Mouse (Mus musculus): ENCODE measurements around the gene Stpg3. TPM values are rescaled to one million over a fixed set of nuclear protein-coding genes. Genes with fewer than 3 reads are reported as not detected.

Stpg3 gene
- polyA plus RNA-seq, 1 experiment from 2014 or later, result not detected

DNA sequence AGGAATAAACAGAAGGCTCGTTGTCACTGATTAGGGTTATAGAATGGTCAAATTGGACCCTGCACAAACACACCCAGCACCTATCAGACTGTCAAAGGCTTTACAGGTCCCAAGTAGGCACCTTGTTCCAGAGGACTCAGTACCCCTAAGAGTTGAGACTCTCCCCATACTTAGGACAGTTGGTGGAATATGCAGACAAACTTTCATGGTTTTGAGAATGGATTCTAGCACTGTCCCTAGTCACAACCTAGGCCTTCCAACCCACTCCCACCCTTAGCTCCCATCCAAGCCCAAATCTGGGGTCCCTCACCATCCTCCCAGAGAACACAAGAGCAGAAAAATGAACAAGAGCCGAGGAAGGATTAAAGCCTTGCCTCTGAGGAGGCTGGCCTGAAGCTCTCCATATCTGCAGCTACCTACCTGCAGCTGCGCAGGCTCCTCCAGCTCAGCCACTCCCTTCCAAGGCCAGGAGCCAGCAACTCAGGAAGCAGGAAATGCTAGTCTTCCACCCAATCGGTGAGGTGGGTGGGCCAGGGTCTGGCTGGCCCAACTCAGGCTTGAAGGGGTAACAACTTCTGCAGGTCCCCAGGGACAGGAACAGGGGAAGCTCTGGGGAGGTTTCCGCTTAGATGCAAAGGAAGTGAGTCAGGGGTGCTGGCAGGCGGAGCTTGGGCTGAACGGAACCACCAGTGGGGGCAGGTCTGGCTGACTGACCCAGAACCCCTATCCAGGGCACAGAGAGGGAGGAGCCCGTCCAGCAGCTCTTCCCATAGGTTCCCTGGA is 18.1 kb downstream of the Stpg3 start, which contains the start of gene Tor4a:
Gene Tor4a, minus strand, starts transcription at position 715 of the 783 bp plus-strand sequence.
- WGBS, result 9% methylated on average over 8 of the region's 8 CpGs

DNA sequence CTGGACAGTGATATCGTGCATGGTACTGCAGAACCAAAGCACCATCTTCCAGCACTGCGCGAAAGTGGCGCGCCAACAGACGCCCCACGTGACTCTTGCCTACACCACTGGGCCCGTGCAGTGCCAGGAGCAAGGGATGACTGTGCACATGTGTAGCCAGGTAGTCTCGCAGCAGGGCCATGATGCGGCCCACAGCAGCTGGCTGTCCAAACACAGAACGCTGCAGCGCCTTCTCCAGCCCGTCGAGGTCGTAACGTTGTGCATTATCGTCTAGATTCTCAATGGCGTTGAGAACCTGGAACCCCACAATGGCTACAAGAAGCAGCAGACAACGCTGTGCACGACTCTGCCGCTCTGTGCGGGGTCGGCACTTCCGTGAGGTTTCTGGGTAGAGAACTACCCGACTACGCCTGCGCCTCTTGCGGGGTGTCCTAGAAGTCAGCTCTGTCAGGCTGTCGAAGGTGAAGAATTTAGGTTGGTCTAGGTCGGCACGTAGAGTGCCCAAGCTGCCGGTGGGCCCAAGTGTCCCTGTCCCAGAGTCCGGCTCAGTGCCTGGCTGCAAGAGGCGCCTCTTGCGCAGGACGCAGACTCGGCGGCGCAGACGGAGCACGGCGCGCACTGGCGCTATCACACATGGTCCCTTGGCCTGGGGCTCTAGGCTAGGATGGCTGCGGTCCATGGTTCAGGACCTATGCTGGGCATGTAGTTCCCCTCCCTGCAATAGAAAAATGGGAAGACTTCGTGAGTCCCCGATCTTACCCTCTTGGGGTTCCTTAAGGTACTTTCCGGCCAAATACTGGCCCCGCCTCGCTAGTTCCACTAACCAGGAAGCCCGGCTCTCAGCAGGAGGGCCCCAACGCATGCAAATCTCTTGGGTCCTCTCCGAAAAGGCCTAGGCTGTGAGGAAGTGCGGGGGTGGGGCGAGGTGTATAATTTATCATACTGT is 19.0 kb downstream of the Stpg3 start:
- peak overlapping the region; percentile 51 for H3K9ac ChIP-seq

More for the DNA sequence above, 18.1 kb downstream of the Stpg3 start, which contains the start of gene Tor4a:
- Histone ChIP-seq H3K4me3 (replicated peaks) (peak within 1 kb of the TSS; percentile 40), H3K36me3 (peaks cover 18% of the 10 kb centered on the region), H3K9ac (peak within 1 kb of the TSS; percentile 51), H3K27me3 (replicated peaks) (0 out of 2 replicates have a peak, but pooled peaks cover 4% of the 10 kb centered on the region), H3K9me3 (no peaks in the 10 kb centered on the region), H3K27ac (peak within 1 kb of the TSS; percentile 87), H3K4me1 (replicated peaks) (peaks cover 30% of the 10 kb centered on the region), H3K4me2 (replicated peaks) (peak within 1 kb of the TSS; percentile 65)
- peak; percentile 85 for ATAC-seq

DNA sequence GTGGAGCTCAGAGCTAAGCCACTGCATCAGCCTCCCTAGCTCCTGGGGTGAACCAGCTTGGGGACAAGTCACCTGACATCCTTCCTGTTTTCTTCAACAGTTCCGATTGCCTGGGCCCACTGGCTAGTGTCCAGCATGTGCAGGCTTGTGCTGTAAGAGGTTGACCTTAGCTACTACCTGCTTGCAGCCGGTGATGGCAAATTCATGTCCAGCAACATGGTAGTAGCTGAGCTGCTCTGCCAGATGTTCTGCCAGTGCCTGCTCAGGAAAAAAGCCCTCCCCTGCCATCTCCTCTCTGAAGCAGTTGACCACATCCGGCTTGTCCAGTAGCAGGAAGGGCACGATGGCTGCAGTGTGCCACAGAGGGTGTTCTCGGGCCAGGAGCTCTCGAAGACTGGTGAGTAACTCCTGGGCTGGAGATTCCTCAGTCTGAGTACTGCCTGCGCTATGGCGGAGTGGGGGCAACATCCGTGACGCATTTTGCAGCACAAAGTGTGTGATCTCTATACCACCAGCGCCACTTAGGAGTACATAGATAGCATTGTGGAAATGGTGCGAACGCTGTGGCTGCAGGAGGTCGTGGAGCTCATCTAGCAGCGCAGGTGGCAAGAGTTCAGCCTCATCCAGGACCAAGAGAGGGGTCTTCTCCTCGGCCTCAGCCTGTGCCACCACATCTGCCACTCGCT is 19.8 kb downstream of the Stpg3 start:
- peak overlapping the region; percentile 51; the same call in 1 of the 2 replicates for H3K9ac ChIP-seq
- H3K36me3 ChIP-seq, result peaks cover under 1% of the 10 kb centered on the region; the same call in 1 of the 2 replicates
- 0 out of 2 replicates have a peak, but pooled peaks cover 4% of the 10 kb centered on the region for H3K27me3 ChIP-seq (replicated peaks)
- peak overlapping the region; percentile 65 for H3K4me2 ChIP-seq (replicated peaks)
- 81% methylated on average over 17 of the region's 17 CpGs for WGBS
- no peaks in the 10 kb centered on the region for H3K9me3 ChIP-seq
- H3K4me1 ChIP-seq (replicated peaks), result peaks cover 30% of the 10 kb centered on the region
- H3K27ac ChIP-seq, result peak overlapping the region; percentile 87; the same call in 1 of the 2 replicates
- ATAC-seq, result no peak
- peak overlapping the region; percentile 40; the same call in 1 of the 2 replicates for H3K4me3 ChIP-seq (replicated peaks)

More for the DNA sequence above, 19.0 kb downstream of the Stpg3 start:
- no peaks in the 10 kb centered on the region for H3K9me3 ChIP-seq
- peak; percentile 59 for ATAC-seq
- 18% methylated on average over 55 of the region's 55 CpGs for WGBS
- peaks cover 9% of the 10 kb centered on the region for H3K36me3 ChIP-seq
- peak overlapping the region; percentile 65 for H3K4me2 ChIP-seq (replicated peaks)
- H3K27ac ChIP-seq, result peak overlapping the region; percentile 87
- H3K4me1 ChIP-seq (replicated peaks), result peaks cover 30% of the 10 kb centered on the region
- 0 out of 2 replicates have a peak, but pooled peaks cover 4% of the 10 kb centered on the region for H3K27me3 ChIP-seq (replicated peaks)
- H3K4me3 ChIP-seq (replicated peaks), result peak overlapping the region; percentile 40

GRCm38 (mm10) chr2:25194006-25194405 is 20.4 kb downstream of the Stpg3 start:
- H3K36me3 ChIP-seq, result no peaks in the 10 kb centered on the region
- H3K27me3 ChIP-seq (replicated peaks), result 0 out of 2 replicates have a peak, but pooled peaks cover 4% of the 10 kb centered on the region
- no peak overlapping the region for H3K4me3 ChIP-seq (replicated peaks)
- peak overlapping the region; percentile 87; the same call in 1 of the 2 replicates for H3K27ac ChIP-seq
- no peak for ATAC-seq
- H3K4me2 ChIP-seq (replicated peaks), result peak overlapping the region; percentile 65
- WGBS, result 68% methylated on average over 5 of the region's 5 CpGs
- no peaks in the 10 kb centered on the region for H3K9me3 ChIP-seq
- no peak overlapping the region for H3K9ac ChIP-seq
- H3K4me1 ChIP-seq (replicated peaks), result peaks cover 30% of the 10 kb centered on the region

DNA sequence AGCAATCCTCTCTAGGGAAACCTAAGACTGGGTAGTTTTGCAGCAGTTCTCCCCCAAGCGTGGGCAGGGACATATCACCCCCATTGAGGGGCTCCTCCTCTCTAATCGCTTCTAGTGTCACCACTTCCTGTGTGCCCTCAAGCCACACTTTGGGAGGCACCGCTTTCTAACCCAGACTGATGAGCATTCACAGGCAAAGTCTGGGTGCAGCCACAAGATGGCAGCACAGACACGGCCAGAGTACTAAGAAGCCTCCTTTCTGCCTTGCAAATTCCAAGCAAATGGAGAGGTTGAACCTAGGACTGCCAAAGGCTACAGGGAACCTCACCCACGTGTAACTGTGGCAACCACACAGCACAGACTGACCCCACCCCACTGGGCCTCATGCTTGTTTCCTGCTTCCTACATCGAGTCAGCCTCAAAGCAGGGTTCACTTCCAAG is 21.1 kb downstream of the Stpg3 start:
- no peak overlapping the region for H3K9ac ChIP-seq
- 0% methylated on average over 6 of the region's 6 CpGs for WGBS
- peak overlapping the region; percentile 87; the same call in 1 of the 2 replicates for H3K27ac ChIP-seq
- peaks cover 30% of the 10 kb centered on the region for H3K4me1 ChIP-seq (replicated peaks)
- no peaks in the 10 kb centered on the region for H3K9me3 ChIP-seq
- no peak overlapping the region; the same call in 1 of the 2 replicates for H3K4me3 ChIP-seq (replicated peaks)
- H3K27me3 ChIP-seq (replicated peaks), result 0 out of 2 replicates have a peak, but pooled peaks cover 4% of the 10 kb centered on the region
- H3K4me2 ChIP-seq (replicated peaks), result peak overlapping the region; percentile 65
- H3K36me3 ChIP-seq, result no peaks in the 10 kb centered on the region
- ATAC-seq, result peak; percentile 80

DNA sequence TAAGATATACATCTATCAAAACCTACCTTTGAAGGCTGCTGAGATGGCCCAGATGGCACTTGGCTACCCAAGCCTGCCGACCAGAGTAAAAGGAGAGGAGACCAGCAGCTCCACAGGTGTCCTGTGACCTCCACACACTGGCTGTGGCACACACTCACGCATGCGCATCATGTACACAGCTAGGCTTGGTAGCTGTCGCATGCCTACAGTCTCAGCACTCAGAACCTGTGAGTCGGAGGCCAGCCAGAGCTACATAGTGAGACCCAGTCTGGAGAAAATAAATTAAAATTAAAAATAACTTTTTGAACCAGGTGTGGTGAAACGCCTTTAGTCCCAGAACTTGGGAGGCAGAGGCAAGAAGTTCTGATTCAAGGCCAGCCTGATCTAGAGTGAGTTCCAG is 26.6 kb downstream of the Stpg3 start:
- ATAC-seq, result no peak
- WGBS, result 81% methylated on average over 6 of the region's 6 CpGs

GRCm38 (mm10) chr2:25186575-25186930 is 27.9 kb downstream of the Stpg3 start:
- WGBS, result 36% methylated on average over 5 of the region's 5 CpGs
- H3K4me3 ChIP-seq (replicated peaks), result peak overlapping the region; percentile 49; the same call in 1 of the 2 replicates
- H3K27me3 ChIP-seq (replicated peaks), result peaks cover 14% of the 10 kb centered on the region
- peaks cover 11% of the 10 kb centered on the region for H3K4me1 ChIP-seq (replicated peaks)
- H3K27ac ChIP-seq, result no peak overlapping the region
- no peaks in the 10 kb centered on the region for H3K36me3 ChIP-seq
- H3K9me3 ChIP-seq, result no peaks in the 10 kb centered on the region
- no peak overlapping the region for H3K9ac ChIP-seq
- no peak for ATAC-seq
- peak overlapping the region; percentile 96 for H3K4me2 ChIP-seq (replicated peaks)

More for the DNA sequence above, 26.6 kb downstream of the Stpg3 start:
- H3K4me2 ChIP-seq (replicated peaks), result no peak overlapping the region
- no peaks in the 10 kb centered on the region for H3K9me3 ChIP-seq
- H3K27ac ChIP-seq, result no peak overlapping the region
- no peaks in the 10 kb centered on the region for H3K36me3 ChIP-seq
- H3K4me1 ChIP-seq (replicated peaks), result peaks cover 12% of the 10 kb centered on the region
- H3K4me3 ChIP-seq (replicated peaks), result no peak overlapping the region
- H3K9ac ChIP-seq, result no peak overlapping the region
- peaks cover 10% of the 10 kb centered on the region for H3K27me3 ChIP-seq (replicated peaks)

DNA sequence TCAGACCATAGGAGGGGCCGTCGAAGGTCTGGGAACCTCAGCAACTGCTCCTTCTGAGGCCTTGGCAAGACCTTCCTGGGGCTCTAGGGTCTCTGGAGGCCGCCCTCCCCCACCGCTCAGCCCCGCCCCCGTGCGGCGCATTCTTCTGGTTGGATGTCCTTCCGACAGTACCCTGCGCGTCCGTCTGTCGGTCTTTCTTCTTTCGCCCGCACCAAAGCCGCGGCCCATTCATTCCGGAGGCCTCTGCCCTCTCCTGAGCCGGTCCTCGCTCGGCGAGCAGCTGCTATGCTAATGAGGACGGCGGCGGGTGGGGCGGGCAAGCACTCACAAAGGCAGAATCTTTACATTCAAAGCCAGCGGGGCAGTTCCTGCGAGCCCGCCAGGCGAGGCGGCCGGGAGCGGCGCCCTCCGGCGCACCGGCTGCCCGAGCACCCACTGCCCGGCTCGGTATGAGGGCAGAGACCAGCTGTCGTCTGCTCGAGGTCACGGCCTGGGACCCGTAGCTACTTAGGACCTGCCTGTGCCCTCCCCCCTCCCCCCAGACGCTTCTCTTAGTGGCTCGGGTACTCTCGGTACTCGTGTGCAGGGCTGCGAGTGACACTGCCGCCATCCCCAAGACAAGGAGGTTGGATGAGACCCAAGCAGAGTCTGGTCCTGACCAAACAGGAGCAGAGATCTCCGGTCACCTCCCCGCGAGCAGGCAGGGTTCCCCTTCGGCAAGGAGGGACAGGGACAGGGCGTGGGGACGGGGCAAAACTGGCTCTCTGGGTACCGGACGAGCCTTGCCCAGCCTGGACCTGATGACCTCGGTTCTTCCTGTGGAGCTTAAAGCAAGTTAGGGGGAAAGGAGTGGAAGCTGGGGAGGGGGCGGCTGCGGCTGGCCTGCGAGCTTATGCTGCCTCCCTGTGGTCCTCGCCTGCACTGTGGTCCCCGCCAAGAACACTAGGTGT is 28.5 kb downstream of the Stpg3 start:
- Histone ChIP-seq H3K9me3 (no peaks in the 10 kb centered on the region), H3K27me3 (replicated peaks) (peaks cover 18% of the 10 kb centered on the region), H3K4me3 (replicated peaks) (peak overlapping the region; percentile 49), H3K9ac (peak overlapping the region; percentile 61), H3K27ac (peak overlapping the region; percentile 70), H3K4me2 (replicated peaks) (peak overlapping the region; percentile 96), H3K36me3 (no peaks in the 10 kb centered on the region), H3K4me1 (replicated peaks) (peaks cover 15% of the 10 kb centered on the region)
- 1% methylated on average over 64 of the region's 64 CpGs for WGBS
- ATAC-seq, result peak; percentile 65

DNA sequence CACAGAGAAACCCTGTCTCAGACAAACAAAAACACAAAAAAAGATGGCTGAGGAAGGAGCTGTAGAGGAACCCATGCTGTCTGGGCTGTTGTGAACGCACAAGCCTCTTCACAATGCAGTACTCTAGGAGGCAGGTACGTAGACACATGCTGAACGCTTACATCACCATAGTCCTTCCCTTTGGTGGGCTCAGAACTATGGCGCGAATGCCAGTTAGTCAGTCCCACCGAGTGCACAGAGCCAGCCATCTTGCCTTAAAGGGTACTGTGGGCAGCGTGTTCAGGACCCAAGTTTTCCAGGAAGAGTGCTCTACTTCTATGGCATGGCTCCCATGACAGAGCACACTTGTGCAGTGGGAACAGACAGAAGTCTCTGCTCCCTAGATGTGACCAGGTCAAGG is 29.9 kb downstream of the Stpg3 start:
- Histone ChIP-seq H3K4me3 (replicated peaks) (no peak overlapping the region), H3K9ac (no peak overlapping the region), H3K9me3 (no peaks in the 10 kb centered on the region), H3K27ac (no peak overlapping the region), H3K4me2 (replicated peaks) (no peak overlapping the region), H3K4me1 (replicated peaks) (peaks cover 27% of the 10 kb centered on the region), H3K27me3 (replicated peaks) (peaks cover 28% of the 10 kb centered on the region), H3K36me3 (no peaks in the 10 kb centered on the region)
- ATAC-seq, result no peak
- WGBS, result 92% methylated on average over 7 of the region's 7 CpGs

DNA sequence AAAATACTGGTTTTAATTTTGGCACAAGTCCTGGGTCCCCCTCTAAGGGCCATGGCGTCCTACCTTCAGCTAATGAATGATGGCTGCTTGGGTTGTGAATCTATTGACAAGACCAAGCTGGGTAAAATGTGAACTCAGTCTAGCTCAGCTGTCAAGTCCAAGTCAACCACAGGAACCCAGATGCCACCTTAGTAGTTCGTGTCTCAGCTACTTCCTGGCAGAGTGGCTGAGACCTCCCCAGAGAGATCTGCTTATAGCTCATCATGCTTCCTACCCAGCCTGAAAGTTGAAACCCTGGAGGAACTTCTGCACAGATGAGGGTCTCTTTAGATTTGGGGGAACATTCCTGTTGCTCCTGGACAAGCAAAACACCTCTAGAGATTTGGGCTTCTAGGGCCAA is 31.1 kb downstream of the Stpg3 start:
- 70% methylated on average over 2 of the region's 2 CpGs for WGBS
- no peaks in the 10 kb centered on the region for H3K36me3 ChIP-seq
- H3K9me3 ChIP-seq, result no peaks in the 10 kb centered on the region
- H3K4me3 ChIP-seq (replicated peaks), result no peak overlapping the region
- peak overlapping the region; percentile 42; the same call in 1 of the 2 replicates for H3K4me2 ChIP-seq (replicated peaks)
- ATAC-seq, result no peak
- H3K27me3 ChIP-seq (replicated peaks), result peaks cover 34% of the 10 kb centered on the region
- H3K4me1 ChIP-seq (replicated peaks), result peaks cover 34% of the 10 kb centered on the region
- no peak overlapping the region for H3K9ac ChIP-seq
- H3K27ac ChIP-seq, result no peak overlapping the region
